Mouse (Mus musculus): ENCODE data around the gene Myh14.
A peak's percentile ranks its signal among the peaks of the same experiment; 100 is the strongest.

DNA sequence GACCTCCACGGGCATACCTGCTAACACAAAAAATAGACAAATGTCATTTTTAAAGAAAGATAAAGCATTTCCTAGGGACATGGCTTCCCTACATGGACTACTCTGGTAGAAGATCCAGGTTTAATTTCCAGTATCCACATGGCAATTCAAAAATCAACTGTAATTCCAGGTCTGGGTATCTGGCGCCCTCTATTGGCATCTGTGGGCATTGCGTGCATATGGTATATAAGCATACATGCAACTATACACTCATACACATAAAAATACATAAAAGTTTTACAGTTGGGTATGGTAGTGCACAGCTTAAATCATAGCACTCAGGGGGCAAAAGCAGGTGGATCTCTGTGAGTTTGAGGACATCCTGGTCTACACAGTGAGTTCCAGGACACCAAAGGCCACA, 33.7 kb upstream of the Myh14 start:
- peak; percentile 43; the same call in 1 of the 2 replicates for TF ChIP-seq CTCF (IDR thresholded peaks at IDR 0.05; ENCODE audit: borderline replicate concordance, insufficient read depth, low read depth, low read length)
- TF ChIP-seq POLR2A (IDR thresholded peaks at IDR 0.05; ENCODE audit: borderline replicate concordance, insufficient read depth, low read length): no peak
